Mouse (Mus musculus) retina, adult 2 months (tissue): ENCODE measurements around the gene Rgl2.

ENCODE experiments used
- DNase-seq: peaks from one replicate; pipeline ENCODE4 v3.0.0-alpha.2; 2012; ENCODE audit warnings: low read depth, low spot score

Gene Rgl2

GRCm38 (mm10) chr17:33921361-33921760, 8.0 kb upstream of the Rgl2 start:
- DNase-seq, result no peak

GRCm38 (mm10) chr17:33924577-33925283, 4.6 kb upstream of the Rgl2 start:
- no peak for DNase-seq

- DNase-seq, result no peak
Measured at GRCm38 (mm10) chr17:33925406-33926116, 3.8 kb upstream of the Rgl2 start.

- no peak for DNase-seq
Measured at GRCm38 (mm10) chr17:33926207-33926932, 3.0 kb upstream of the Rgl2 start.

- no peak for DNase-seq
Measured at GRCm38 (mm10) chr17:33928251-33928947, 944 bp upstream of the Rgl2 start.

- no peak for DNase-seq
Measured at GRCm38 (mm10) chr17:33930280-33931158, 1.2 kb downstream of the Rgl2 start.

DNA sequence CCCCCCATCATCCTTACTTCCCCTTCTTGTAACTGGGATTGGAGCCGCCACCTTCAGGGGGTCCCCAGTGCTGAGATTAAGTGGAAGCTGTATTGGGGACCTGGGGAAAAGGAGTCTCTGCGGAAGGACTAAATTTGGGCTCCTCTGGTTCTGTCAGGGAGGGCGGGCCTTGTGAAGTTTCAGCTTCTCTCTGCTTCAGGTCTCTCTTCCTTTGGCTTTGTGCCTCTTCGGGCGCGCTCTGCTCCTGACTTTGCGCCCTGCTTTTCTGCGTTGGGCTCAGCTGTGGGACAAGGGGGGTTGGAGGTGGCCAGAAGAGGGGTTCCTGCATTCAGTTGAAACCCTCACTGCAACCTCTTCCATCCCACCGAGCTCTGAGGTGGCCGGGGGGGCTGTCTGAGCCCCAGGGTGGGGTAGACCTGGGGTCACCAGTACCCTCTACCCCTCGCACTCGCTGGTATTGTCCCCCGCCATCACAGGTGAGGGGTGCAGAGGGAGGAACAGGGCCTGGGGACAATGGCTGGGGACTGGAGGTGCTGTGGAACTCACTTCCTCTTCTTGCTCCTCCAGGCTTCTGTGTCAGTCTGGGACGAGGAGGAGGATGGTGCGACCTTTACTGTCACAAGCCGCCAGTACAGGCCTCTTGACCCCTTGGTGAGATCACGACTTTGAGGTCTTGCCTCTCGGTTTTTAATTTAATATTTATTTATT, 2.0 kb downstream of the Rgl2 start:
- no peak for DNase-seq

GRCm38 (mm10) chr17:33931947-33932346, 2.6 kb downstream of the Rgl2 start:
- no peak for DNase-seq

DNA sequence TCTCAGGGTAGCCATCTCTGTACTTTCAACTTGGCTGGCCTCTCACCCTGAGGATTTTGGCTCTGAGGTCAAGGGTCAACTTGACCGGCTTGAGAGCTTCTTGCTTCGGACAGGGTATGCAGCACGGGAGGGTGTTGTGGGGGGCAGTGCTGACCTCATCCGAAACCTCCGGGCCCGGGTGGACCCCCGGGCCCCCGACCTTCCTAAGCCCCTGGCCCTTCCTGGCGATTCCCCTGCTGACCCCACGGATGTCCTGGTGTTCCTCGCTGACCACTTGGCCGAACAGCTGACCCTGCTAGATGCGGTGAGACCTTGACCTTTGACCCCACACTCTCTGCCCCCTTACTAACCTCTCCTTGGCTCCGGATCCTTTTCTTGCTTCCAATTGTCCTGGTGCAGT, 3.1 kb downstream of the Rgl2 start:
- no peak for DNase-seq

- DNase-seq, result no peak
Measured at GRCm38 (mm10) chr17:33932970-33933369, 3.6 kb downstream of the Rgl2 start.

DNA sequence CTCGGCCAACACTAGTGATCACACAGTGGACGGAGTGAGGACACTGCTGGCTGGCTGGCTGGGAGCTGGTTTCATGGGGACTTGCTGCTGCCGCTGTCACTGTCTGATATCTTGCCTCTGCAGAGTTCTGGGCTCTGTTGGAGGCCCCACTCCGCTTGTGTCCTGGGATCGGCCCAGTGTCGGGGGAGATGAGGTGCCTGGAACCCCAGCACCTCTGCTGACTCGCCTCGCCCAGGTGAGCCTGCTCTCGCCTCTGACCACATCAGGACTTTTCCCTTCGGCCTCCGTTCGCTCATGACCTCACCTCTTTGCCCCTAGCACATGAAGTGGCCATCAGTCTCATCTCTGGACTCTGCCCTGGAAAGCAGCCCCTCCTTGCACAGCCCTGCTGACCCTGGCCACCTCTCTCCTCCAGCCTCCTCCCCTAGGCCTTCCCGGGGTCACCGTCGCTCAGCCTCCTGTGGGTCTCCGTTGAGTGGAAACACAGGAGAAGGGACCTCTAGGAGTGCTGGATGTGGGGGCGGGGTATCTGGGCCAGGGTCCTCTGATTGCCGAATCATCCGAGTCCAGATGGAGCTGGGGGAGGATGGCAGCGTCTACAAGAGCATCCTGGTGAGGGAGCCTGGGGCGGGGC, 6.2 kb downstream of the Rgl2 start:
- no peak for DNase-seq

DNA sequence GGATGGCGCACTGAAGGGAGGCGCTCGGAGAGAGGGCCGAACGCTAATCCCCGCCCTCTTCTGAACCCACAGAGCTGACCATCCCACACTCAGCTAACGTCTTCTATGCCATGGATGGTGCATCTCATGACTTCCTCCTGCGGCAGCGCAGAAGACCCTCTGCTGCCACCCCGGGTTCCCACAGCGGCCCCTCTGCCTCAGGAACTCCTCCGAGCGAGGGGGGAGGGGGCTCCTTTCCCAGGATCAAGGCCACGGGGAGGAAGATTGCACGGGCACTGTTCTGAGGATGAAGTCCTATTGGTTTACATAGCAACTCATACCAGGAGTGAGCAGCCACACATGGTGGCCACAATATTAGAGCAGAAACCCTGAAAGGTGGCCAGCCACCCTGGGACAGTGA, 7.7 kb downstream of the Rgl2 start:
- no peak for DNase-seq

DNA sequence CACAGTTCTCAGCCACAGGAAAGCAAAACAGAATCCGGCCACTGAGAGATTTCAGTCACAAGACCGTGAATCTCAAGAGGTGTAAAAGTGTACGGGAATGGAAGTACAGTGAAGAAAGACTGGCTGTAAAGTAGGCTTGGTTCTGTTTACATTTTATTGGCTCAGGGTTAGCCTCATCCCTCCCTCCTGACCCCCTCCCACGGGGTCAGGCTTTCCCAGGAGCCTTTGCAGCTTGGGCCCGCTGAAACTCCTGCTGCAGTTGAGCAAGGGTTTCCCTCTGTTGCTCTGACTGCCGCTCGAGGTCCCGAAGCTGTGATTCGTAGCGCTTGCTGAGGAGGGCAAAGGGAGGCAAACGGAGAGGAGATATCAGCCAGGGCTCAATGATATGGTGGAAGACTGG, 9.4 kb downstream of the Rgl2 start:
- no peak for DNase-seq

DNA sequence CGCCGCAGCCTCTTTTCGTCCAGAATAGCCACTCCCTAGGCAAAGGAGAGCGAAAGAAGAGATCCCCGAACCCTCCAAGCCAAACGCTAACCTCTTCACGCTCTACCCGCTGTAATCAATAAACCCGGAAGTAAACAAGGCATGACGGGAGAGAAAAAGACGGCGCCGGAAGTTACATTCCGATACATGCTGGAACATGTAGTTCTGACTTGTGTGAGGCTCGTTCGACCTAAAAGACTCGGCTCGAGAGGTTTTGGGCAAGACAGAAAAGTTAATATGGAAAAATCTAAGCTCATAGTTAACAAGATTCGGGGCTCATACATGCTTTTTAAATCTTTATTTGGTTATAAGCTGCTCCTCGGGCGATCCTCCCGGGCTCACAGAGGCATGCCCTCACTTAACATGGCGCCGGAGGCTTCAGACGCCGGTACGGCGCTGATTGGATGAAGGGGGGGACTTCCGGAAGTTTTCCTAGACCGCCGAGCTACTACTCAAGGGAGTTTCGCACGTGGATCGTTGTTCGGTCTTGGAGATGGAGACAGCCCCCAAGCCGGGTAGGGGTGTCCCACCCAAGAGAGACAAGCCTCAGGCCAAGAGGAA, 11.0 kb downstream of the Rgl2 start, which contains the start of the genes Pfdn6 and Wdr46:
Pfdn6 (minus strand) TSS at position 138 of the 600 bp plus-strand sequence.
Wdr46 (plus strand) TSS at position 455 of the 600 bp plus-strand sequence.
- DNase-seq, result peak; percentile 87

DNA sequence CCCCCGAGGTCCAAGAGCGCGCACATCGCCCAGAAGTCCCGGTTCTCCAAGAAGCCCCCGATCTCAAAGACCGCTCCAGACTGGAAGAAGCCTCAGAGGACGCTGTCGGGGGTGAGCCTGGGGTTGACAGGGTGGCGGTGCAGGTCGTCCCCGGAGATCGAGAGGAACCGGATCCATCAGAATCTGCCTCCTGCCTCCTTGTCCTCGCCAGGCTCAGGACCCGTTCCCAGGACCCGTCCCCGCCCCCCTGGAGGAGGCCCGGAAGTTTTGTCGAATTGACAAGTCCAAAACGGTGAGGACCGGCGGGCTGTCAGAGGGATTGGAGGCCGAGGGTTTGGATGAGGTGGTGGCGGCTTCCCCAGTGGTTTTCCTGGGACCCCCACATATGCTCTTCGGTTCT, 11.6 kb downstream of the Rgl2 start:
- DNase-seq, result no peak

GRCm38 (mm10) chr17:33941381-33941780, 12.0 kb downstream of the Rgl2 start:
- DNase-seq, result no peak

- DNase-seq, result no peak
Measured at GRCm38 (mm10) chr17:33943454-33943853, 14.1 kb downstream of the Rgl2 start.

GRCm38 (mm10) chr17:33947430-33948089, 18.2 kb downstream of the Rgl2 start:
- DNase-seq, result no peak
